Mouse (Mus musculus): Measurements from ENCODE around the gene Ccnk.

Ccnk gene

GRCm38 (mm10) chr12:108249522-108249921 is 70.1 kb downstream of the Ccnk start:
- peak; percentile 95 to 96 for DNase-seq

GRCm38 (mm10) chr12:108251034-108251792 is 71.8 kb downstream of the Ccnk start:
- no peak for DNase-seq

- no peak for DNase-seq
Measured at GRCm38 (mm10) chr12:108251825-108252542, 72.6 kb downstream of the Ccnk start.

Measured in kidney, postnatal 36 days (tissue).